Mouse (Mus musculus) natural killer cell, adult 2 months (primary cell): ENCODE results near the gene Arhgap30.

ENCODE experiments used
- DNase-seq, 2 experiments: peaks; one replicate each; pipeline ENCODE4 v3.0.0; 2022; ENCODE audit warnings: low spot score in 2 of 2

Gene Arhgap30

GRCm38 (mm10) chr1:171425126-171425525 lies 36.4 kb downstream of the Arhgap30 start:
- DNase-seq, result no peak

DNA sequence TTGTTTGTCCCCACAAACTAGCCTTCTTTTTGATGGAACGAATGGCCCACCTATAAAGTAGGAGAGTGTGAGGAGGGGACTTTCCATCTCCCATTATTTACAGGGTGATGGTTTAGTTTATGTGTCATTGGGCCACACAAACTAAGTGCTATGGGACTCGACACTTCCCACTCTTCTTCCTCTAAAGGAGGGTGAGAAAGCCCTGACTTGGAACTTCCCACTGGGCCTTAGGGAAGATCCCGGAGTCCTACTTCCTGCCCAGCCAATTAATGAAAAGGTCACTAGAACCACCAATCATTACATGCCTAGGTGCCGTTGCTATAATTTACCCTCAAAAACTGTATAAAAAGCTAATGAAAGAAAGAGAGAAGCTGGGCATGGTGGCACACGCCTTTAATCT lies 43.4 kb downstream of the Arhgap30 start:
- DNase-seq, result no peak

GRCm38 (mm10) chr1:171435288-171435814 lies 46.6 kb downstream of the Arhgap30 start:
- DNase-seq, result no peak

- no peak for DNase-seq
Observed at GRCm38 (mm10) chr1:171435974-171436373, 47.2 kb downstream of the Arhgap30 start.

DNA sequence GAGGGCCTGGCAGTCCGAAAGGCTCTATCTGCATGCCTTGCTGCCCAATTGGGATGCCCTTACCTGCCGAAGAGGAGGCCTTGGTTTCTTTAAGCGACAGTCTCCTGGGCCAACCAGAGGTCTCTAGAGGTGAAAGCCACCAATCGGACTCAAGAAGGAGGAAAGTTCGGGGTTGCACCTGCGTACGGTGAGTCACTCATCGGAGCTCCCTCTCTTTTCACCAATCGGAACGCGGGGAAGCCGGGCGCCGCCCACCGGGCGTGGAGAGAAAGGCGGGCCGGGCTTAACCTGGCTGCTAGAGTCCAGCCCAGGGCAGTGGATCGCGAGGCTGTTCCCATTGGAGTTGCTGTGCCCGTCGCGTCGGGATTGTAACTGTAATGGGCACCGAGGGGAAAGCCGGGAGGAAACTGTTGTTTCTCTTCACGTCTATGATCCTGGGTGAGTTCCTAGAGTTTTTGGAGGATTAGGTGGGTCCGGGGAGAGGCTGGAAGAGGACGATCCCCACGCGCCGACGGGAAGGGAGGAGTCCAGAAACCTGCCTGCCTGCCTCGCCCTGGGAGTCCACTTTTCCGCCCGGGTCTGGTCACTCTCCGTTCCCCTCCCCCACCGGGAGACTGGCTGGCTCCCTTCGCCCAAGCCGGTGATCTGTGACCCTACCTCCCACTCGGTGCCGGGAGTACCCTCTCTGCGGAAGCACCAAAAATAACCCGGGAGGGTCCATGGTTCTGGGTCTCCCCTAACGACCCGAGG lies 48.7 kb downstream of the Arhgap30 start, which contains the start of gene F11r:
Gene F11r, plus strand, starts transcription at position 272 of the 750 bp plus-strand sequence.
- peak; percentile 57 to 75 for DNase-seq

DNA sequence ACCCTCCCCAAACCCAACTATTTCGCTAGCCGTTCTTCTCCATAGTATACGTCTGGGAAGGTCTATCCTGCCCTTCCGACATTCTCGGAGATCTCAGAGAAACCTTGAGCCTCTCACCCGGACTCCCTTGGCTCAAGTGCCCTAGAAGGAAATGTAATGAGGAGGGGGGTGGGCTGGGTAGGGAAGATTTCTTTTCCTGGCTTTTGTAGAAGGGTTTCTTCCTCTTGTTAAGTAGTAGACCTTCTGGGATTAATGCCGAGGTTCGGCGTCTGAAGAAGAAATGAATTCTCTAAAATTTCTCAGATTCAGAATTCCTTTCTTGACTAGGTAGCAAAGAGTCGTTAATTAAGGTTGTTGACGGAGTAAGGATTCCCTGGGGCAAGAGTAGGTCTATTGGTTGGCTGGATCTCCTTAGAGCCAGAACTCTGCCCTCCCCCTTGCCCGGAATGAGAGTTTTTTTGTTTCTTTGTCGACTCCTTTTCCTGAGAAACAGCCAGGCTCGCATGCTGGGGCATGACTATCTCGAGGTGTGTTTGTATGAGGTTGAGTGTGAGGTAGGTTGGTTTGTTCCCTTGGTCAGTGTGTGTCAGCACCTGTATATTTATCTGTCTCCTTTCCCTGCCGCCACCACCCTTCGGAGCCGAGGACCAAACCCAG lies 49.4 kb downstream of the Arhgap30 start:
- DNase-seq, result no peak

DNA sequence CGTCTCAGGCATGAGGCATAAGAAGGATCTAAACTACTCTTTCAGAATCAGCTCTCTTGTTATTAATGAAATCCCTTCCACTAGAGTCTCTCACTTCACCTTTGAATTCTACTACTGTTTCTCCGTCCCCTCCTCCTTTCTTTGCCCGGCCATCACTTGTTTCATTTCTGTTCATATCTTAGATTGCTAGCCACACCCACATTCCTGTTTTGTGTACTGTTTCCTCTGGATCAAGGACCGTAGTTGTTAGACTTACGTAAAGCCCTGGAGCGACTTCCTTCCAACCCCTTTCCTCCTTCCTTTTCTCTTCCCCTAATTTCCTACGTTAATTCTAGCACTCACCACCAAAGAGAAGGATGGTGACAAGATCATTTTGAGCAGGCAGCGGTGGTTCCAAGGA lies 50.3 kb downstream of the Arhgap30 start:
- DNase-seq, result no peak

GRCm38 (mm10) chr1:171440025-171440725 lies 51.4 kb downstream of the Arhgap30 start:
- no peak for DNase-seq

DNA sequence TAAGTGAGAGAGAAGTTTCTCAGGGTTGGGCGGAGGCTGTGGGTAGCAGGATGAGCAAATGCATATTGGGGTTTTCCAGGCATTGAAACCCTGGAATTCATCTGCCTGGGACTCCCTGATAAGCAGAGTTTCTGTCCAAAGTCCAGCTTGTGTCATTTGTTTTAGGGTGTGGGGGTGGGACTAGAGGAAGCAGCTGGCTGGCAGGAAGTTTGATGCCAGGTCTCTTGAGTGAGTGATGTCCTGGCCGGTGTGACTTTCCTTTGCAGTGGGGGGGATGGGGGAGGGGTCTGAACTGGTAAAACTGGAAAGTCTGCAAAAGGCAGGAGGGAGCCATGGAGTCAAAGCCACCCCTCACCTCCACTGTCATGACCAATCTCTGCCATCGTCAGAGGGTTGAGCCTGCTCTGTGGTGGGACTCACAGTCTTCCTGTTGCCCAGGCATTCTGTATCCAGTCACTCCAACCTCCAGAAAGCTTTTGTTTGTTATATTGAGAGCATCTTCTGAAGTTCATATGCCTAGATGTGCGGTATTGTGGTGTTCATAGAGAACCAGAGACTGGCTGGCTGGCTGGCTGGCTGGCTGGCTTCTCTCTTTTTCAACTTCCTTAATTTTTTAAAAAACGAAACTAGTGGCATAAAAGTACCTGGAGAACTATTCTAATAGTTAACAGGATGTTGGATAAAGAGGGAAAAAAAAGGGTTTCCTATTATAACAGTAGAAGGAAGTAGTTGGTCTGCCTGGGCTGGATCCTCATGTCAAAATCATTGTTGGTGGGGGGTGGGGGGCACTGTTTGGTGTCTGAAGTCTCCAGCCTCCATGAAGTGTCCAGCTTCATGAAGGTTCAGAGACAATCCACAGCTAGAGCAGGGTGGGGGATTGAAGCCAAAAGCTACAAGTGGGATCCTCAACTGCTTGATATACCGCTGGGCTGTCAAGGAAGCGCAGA lies 53.0 kb downstream of the Arhgap30 start:
- no peak for DNase-seq

DNA sequence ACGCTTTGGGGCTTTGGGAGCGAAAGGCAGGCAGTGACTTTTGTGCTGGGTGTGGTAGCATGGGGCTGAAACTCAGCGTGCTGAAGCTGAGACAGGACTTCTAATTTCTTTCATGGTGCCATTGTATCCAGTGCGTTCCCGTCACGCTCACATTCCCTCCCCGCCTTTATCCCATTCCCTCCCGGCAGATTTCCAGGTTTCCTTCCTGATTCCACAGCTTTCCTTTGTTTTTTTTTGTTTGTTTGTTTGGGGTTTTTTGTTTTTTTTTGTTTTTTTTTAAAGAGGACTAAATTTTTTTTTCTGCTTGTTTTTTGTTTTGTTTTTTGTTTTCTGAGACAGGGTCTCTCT lies 53.6 kb downstream of the Arhgap30 start:
- DNase-seq, result no peak

DNA sequence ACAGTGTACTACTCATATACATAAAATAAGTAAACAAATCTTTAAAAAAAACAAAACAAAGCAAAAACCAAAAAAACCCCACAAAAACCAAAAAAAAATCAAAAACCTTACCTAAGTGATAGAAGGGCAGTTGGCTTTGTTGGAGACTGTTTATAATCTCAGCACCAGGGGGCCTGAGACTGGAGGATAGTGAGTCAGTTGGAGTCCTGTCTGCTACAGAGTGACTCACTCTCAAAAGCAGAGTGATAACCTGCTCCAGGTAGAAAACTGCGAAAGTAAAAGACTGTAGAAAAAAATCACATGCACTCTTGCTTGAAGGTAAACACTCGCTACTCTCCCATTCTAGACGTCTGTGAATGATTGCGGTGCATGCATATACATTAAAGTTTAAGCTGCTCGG lies 56.3 kb downstream of the Arhgap30 start:
- DNase-seq, result no peak

- no peak for DNase-seq
Observed at GRCm38 (mm10) chr1:171446854-171447253, 58.1 kb downstream of the Arhgap30 start.

DNA sequence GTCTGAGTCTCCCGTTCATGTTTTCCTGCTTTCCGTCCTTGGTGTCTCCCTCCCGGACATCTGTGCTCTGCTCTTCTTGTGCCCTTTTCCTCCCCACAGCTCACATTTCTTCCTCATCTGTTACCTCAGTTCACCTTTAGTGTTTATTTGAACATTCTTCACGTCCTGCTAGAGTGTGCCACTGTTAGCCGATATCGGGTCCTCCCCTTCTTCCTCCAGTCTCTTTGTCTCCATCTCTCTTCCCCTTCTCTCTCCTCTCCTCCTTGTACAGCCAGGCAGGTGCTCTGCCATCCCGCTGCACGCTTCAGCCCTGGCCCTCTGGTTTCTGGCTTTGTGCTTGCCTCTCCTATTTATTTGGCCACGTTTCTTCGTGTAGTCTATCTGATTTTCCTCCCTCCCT lies 58.9 kb downstream of the Arhgap30 start:
- no peak for DNase-seq

- no peak for DNase-seq
Observed at GRCm38 (mm10) chr1:171450062-171450461, 61.3 kb downstream of the Arhgap30 start.

GRCm38 (mm10) chr1:171451001-171451400 lies 62.2 kb downstream of the Arhgap30 start:
- DNase-seq, result no peak

- DNase-seq, result no peak
Observed at GRCm38 (mm10) chr1:171452522-171452921, 63.8 kb downstream of the Arhgap30 start.

- DNase-seq, result no peak
Observed at GRCm38 (mm10) chr1:171452923-171453322, 64.2 kb downstream of the Arhgap30 start.

DNA sequence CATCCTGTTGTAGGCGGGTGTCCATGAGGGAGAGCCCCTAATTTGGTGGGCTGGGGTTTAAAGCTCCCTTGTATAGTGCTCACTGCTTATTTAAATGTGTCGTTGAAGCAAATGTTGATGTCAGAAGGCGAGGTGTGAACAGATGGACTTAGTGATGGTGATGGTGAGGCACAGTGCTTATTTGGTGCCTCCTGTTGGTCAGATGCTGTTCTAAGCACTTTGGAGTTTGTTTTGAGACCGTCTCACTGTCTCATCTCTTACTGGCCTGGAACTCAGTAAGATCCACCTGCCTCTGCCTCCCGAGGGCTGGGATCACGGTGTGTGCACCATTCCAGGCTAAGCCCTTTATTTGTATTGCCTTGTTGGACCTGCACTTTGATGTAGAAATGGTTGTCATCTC lies 66.2 kb downstream of the Arhgap30 start:
- no peak for DNase-seq

- no peak for DNase-seq
Observed at GRCm38 (mm10) chr1:171457568-171457967, 68.8 kb downstream of the Arhgap30 start.

DNA sequence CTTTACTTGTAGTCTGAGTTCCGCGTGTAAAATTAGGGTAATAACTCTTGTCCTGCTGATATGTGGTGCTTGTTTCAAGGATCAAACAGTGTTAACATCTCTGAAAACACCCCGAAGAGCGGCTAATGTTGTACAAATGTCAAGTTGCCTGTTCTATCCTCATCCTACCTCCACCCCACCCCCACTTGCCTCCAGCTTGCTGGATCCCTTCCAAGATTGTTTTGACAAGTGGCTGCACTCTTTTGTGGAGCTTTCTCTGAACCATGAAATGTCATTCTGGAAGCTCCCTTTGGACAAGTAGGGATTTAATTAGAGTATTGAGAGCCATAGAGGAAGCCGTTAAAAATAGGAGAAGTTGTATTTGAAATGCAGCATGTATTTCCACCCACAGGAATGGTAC lies 71.0 kb downstream of the Arhgap30 start:
- no peak for DNase-seq
